Mouse (Mus musculus): Measurements from ENCODE around the gene Syp. TPM values are rescaled to one million over a fixed set of nuclear protein-coding genes. Genes with fewer than 3 reads are reported as not detected.
A peak's percentile ranks its signal among the peaks of the same experiment; 100 is the strongest.

Syp gene
- polyA plus RNA-seq, 1 experiment from 2014 or later: 71.0 TPM

GRCm38 (mm10) chrX:7690486-7690885, 52.2 kb downstream of the Syp start:
- no peaks in the 10 kb centered on the region for H3K27me3 ChIP-seq (replicated peaks)
- no peak for ATAC-seq (ENCODE audit: low FRiP score, low read depth)
- no peak overlapping the region for H3K9ac ChIP-seq

DNA sequence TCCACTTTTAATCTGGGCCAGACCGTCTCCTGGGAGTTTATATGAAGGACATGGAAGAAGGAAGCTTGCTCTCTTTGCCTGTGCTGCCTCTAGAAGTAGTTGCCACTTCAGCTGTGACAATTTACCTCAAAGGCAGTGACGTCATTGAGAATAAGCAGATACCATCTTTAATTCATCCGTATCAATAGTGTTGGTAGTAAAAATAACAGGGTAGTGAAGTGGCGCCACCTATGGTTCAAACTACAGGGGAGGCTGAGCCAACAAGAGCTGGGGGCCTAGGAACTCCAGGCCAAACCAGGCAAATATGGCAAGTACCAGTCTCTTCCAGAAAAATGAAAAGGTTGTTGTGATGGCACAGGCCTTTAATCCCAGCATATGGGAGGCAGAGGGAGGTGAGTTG, 54.6 kb downstream of the Syp start:
- 43% methylated on average over 4 of the region's 4 CpGs for WGBS

More at GRCm38 (mm10) chrX:7690486-7690885, 52.2 kb downstream of the Syp start:
- H3K27ac ChIP-seq: no peak overlapping the region
- no peak overlapping the region for H3K4me3 ChIP-seq
- no peaks in the 10 kb centered on the region for H3K4me1 ChIP-seq
- no peaks in the 10 kb centered on the region for H3K9me3 ChIP-seq
- H3K36me3 ChIP-seq: no peaks in the 10 kb centered on the region
- H3K4me2 ChIP-seq (replicated peaks): no peak overlapping the region
- WGBS: 69% methylated on average over 3 of the region's 3 CpGs

DNA sequence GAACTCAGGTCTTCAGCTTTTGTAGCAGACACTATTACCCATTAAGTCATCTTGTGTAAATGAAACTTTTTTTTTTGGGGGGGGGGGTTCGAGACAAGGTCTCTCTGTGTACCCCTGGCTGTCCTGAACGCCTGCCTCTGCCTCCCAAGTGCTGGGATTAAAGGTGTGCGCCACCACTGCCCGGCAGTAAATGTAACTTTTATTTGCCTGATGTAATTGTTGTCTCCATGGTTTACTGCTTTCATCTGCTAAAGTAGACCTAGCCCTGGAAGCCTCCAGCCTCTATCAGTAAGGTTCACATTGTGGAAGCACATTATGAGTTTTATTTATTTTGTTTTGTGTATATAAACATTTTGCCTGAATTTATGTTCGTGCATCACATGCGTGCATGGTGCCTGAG, 58.2 kb downstream of the Syp start:
- no peak overlapping the region for H3K9ac ChIP-seq
- no peak overlapping the region for H3K27ac ChIP-seq
- H3K36me3 ChIP-seq: no peaks in the 10 kb centered on the region; the same call in 1 of the 2 replicates
- H3K9me3 ChIP-seq: no peaks in the 10 kb centered on the region
- H3K27me3 ChIP-seq (replicated peaks): no peaks in the 10 kb centered on the region
- peak overlapping the region; percentile 47; the same call in 1 of the 2 replicates for H3K4me3 ChIP-seq
- H3K4me2 ChIP-seq (replicated peaks): peak overlapping the region; percentile 44
- WGBS: 36% methylated on average over 6 of the region's 6 CpGs
- peak; percentile 33 for ATAC-seq (ENCODE audit: low FRiP score, low read depth)
- H3K4me1 ChIP-seq: no peaks in the 10 kb centered on the region

More for the DNA sequence above, 54.6 kb downstream of the Syp start:
- no peaks in the 10 kb centered on the region for H3K36me3 ChIP-seq
- no peak overlapping the region for H3K4me3 ChIP-seq
- H3K9ac ChIP-seq: no peak overlapping the region
- ATAC-seq (ENCODE audit: low FRiP score, low read depth): no peak
- no peaks in the 10 kb centered on the region for H3K27me3 ChIP-seq (replicated peaks)
- no peaks in the 10 kb centered on the region for H3K4me1 ChIP-seq
- no peak overlapping the region for H3K4me2 ChIP-seq (replicated peaks)
- H3K9me3 ChIP-seq: no peaks in the 10 kb centered on the region
- H3K27ac ChIP-seq: no peak overlapping the region

DNA sequence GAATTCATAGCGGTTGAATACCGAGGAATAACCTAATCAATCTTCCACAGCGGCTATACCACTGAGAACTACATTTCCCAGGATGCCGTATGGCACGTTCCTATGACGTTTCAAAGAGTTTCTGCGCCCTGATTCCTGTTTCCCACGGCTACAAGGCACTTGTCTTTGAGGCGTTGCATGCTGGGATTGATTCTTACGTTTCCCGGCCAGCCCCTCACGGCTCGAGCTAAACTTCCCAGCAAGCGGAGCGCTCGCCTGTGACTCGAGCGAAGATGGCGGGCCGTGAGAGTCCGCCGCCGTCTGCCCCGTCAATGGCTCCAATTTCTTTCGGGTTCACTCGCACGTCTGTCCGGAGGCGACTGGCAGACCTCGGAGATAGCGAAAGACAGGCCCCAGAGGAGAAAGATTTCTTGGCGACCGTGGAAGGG, 58.7 kb downstream of the Syp start, which contains the start of gene Gpkow:
Gene Gpkow (plus strand): TSS at position 178 of the 428 bp plus-strand sequence.
- H3K9ac ChIP-seq: peak within 1 kb of the TSS; percentile 59
- H3K9me3 ChIP-seq: no peaks in the 10 kb centered on the region
- WGBS: 21% methylated on average over 33 of the region's 33 CpGs
- no peaks in the 10 kb centered on the region for H3K4me1 ChIP-seq
- no peaks in the 10 kb centered on the region for H3K27me3 ChIP-seq (replicated peaks)
- H3K4me2 ChIP-seq (replicated peaks): peak within 1 kb of the TSS; percentile 59
- H3K36me3 ChIP-seq: no peaks in the 10 kb centered on the region; the same call in 1 of the 2 replicates
- H3K27ac ChIP-seq: no peak within 1 kb of the TSS
- peak within 1 kb of the TSS; percentile 47 for H3K4me3 ChIP-seq
- ATAC-seq (ENCODE audit: low FRiP score, low read depth): peak; percentile 93

Other genes with a start within 250 kb of the Syp start
- 0.06 and 0.09 TPM in 2 replicates for gene Foxp3, start 64.8 kb upstream of the Syp start, polyA plus RNA-seq (2016; fragmentation: Nextera tagmentation; extraction: Ambion mirVana)
- gene Ppp1r3f, start 64.2 kb upstream of the Syp start, polyA plus RNA-seq (2016; fragmentation: Nextera tagmentation; extraction: Ambion mirVana): 4.6 and 5.3 TPM in 2 replicates
- 30.2 and 30.6 TPM in 2 replicates for gene Ccdc22, start 33.0 kb upstream of the Syp start, polyA plus RNA-seq (2016; fragmentation: Nextera tagmentation; extraction: Ambion mirVana)
- 0.47 TPM in 1 of 2 replicates, not detected in the other for gene Cacna1f, start 31.4 kb upstream of the Syp start, polyA plus RNA-seq (2016; fragmentation: Nextera tagmentation; extraction: Ambion mirVana)
- gene Prickle3, start 18.8 kb downstream of the Syp start, polyA plus RNA-seq (2016; fragmentation: Nextera tagmentation; extraction: Ambion mirVana): 2.4 and 3.0 TPM in 2 replicates
- 31.2 and 34.6 TPM in 2 replicates for gene Plp2, start 32.9 kb downstream of the Syp start, polyA plus RNA-seq (2016; fragmentation: Nextera tagmentation; extraction: Ambion mirVana)
- gene Magix, start 42.8 kb downstream of the Syp start, polyA plus RNA-seq (2016; fragmentation: Nextera tagmentation; extraction: Ambion mirVana): 0.09 TPM in 1 of 2 replicates, not detected in the other
- gene Gpkow, start 58.7 kb downstream of the Syp start, polyA plus RNA-seq (2016; fragmentation: Nextera tagmentation; extraction: Ambion mirVana): 44.1 and 46.6 TPM in 2 replicates
- gene Wdr45, start 75.9 kb downstream of the Syp start, polyA plus RNA-seq (2016; fragmentation: Nextera tagmentation; extraction: Ambion mirVana): 26.2 and 27.8 TPM in 2 replicates
- gene Gm45208, start 83.8 kb downstream of the Syp start, polyA plus RNA-seq (2016; fragmentation: Nextera tagmentation; extraction: Ambion mirVana): not detected in 2 replicates
- 89.2 and 93.6 TPM in 2 replicates for gene Praf2, start 90.0 kb downstream of the Syp start, polyA plus RNA-seq (2016; fragmentation: Nextera tagmentation; extraction: Ambion mirVana)
- 34.8 and 38.7 TPM in 2 replicates for gene Ccdc120, start 112.4 kb downstream of the Syp start, polyA plus RNA-seq (2016; fragmentation: Nextera tagmentation; extraction: Ambion mirVana)
- 32.9 and 35.5 TPM in 2 replicates for gene Tfe3, start 124.1 kb downstream of the Syp start, polyA plus RNA-seq (2016; fragmentation: Nextera tagmentation; extraction: Ambion mirVana)
- 73.3 and 81.4 TPM in 2 replicates for gene Gripap1, start 151.3 kb downstream of the Syp start, polyA plus RNA-seq (2016; fragmentation: Nextera tagmentation; extraction: Ambion mirVana)
- 1.5 and 2.3 TPM in 2 replicates for gene Kcnd1, start 183.8 kb downstream of the Syp start, polyA plus RNA-seq (2016; fragmentation: Nextera tagmentation; extraction: Ambion mirVana)
- gene Otud5, start 202.9 kb downstream of the Syp start, polyA plus RNA-seq (2016; fragmentation: Nextera tagmentation; extraction: Ambion mirVana): 68.6 and 72.3 TPM in 2 replicates
- 9.3 and 12.8 TPM in 2 replicates for gene Pim2, start 239.8 kb downstream of the Syp start, polyA plus RNA-seq (2016; fragmentation: Nextera tagmentation; extraction: Ambion mirVana)
- gene Slc35a2, start 245.6 kb downstream of the Syp start, polyA plus RNA-seq (2016; fragmentation: Nextera tagmentation; extraction: Ambion mirVana): 35.4 and 36.5 TPM in 2 replicates

Data from neural tube, embryonic 12.5 days (tissue).